Mouse (Mus musculus) spleen, adult 2 months (tissue): Measurements from ENCODE around the gene Cnot11.

Experiments used
- CTCF ChIP-seq: fragments of 200-500 bp; IDR thresholded peaks from 2 replicates; pipeline ENCODE4 v1.5.1; 2011; ENCODE audit warnings: mild to moderate bottlenecking, inconsistent platforms; ENCODE audit not compliant: insufficient read depth, insufficient read length, insufficient replicate concordance; ENCODE audit errors: extremely low read depth
- POLR2A ChIP-seq: fragments of 200-500 bp; IDR thresholded peaks from 2 replicates; pipeline ENCODE4 v1.6.1; 2011; ENCODE audit warnings: low read depth, low read length, inconsistent platforms

- TF ChIP-seq POLR2A, result no peak
- no peak for TF ChIP-seq CTCF
Observed at GRCm38 (mm10) chr1:39593836-39594235, 59.0 kb downstream of the Cnot11 start.
